In the genomic region with DNA sequence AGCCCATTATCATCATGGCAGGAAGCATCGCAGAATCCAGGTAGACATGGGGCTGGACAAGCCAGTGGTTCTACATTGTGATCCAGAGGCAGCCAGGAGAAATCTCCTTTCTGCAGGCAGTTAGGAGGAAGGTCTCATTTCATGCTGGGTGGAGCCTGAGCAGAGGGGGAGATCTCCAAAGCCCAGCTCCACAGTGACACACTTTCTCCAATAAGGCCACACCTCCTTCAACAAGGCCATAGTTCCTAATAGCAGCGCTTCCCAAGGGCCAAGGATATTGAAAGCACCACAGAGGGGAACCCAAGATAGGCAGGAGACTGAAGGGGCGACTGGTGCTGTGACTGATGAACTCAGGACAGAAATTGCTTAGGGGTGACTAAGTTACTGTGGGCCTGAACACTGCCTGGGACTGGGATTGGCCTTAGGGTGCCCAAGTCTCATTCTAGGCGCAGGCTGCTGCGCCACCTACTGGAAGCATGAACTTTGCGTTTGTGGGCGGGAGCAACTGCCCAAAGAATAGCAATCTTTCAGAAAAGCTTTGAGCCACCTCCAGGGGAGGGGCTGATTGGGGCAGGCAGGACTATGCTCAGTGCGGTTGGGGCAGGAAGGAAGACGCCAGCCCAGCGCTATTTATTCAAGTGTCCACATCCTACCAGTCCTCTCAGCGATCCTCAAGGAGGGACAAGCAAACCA, we compare ENCODE assay signal across 8 mouse cellular contexts. TPM values are rescaled to one million over a fixed set of nuclear protein-coding genes. Genes with fewer than 3 reads are reported as not detected.
A peak's percentile ranks its signal among the peaks of the same experiment; 100 is the strongest.
DNase-seq lines count a peak whose midpoint lies in the region; ATAC-seq and TF ChIP-seq lines count a peak whose summit lies in the region.
"Not testable (repeated sequence)": the region's sequence is repeated elsewhere in the genome, so short reads cannot be mapped to it uniquely, and the experiment has no call there.

No protein-coding gene starts in this region.

- peak; percentile 90 for ATAC-seq in intestine, embryonic 15.5 days

- WGBS in embryonic facial prominence, embryonic 10.5 days: 2% methylated on average over 9 of the region's 11 CpGs
- WGBS in heart, adult 2 months: 4% methylated on average over 9 of the region's 11 CpGs
- 6% methylated on average over 9 of the region's 11 CpGs for WGBS in intestine, embryonic 15.5 days

- intact Hi-C loops in heart, adult 2 months (cut with DNase I); left cerebral cortex, postnatal 14 days (cut with DNase I): not testable (repeated sequence)

- not testable (repeated sequence) for H3K4me1 ChIP-seq in embryonic facial prominence, embryonic 10.5 days; heart, adult 2 months (ENCODE audit: control insufficient read depth, insufficient read depth, low read length); intestine, embryonic 15.5 days (replicated peaks)

- H3K36me3 ChIP-seq in embryonic facial prominence, embryonic 10.5 days (replicated peaks); heart, adult 2 months (ENCODE audit: control insufficient read depth, insufficient read depth, low read length); intestine, embryonic 15.5 days: not testable (repeated sequence)

- not testable (repeated sequence) for TF ChIP-seq EP300 in heart, adult 2 months (IDR thresholded peaks at IDR 0.05; ENCODE audit: insufficient read depth, low read depth, low read length)

- not testable (repeated sequence) for H3K27ac ChIP-seq in embryonic facial prominence, embryonic 10.5 days (replicated peaks); heart, adult 2 months; intestine, embryonic 15.5 days

- not testable (repeated sequence) for H3K79me2 ChIP-seq in heart, adult 2 months (replicated peaks; ENCODE audit: control insufficient read depth, insufficient read depth, low read length)

- peak; percentile 58 for TF ChIP-seq CTCF in heart, adult 2 months (IDR thresholded peaks at IDR 0.05)

- not testable (repeated sequence) for H3K4me2 ChIP-seq in intestine, embryonic 15.5 days (replicated peaks)

- H3K27me3 ChIP-seq in embryonic facial prominence, embryonic 10.5 days (replicated peaks; ENCODE audit: low read depth, poor library complexity, severe bottlenecking); heart, adult 2 months (ENCODE audit: control insufficient read depth, insufficient read depth, low read length); intestine, embryonic 15.5 days (replicated peaks): not testable (repeated sequence)

- H3K4me3 ChIP-seq in embryonic facial prominence, embryonic 10.5 days; heart, adult 2 months; intestine, embryonic 15.5 days (replicated peaks): not testable (repeated sequence)

- not testable (repeated sequence) for H3K9me3 ChIP-seq in embryonic facial prominence, embryonic 10.5 days; intestine, embryonic 15.5 days

- not testable (repeated sequence) for TF ChIP-seq POLR2A in heart, adult 2 months (IDR thresholded peaks at IDR 0.05; ENCODE audit: insufficient read depth, low read depth, low read length)

- H3K9ac ChIP-seq in heart, adult 2 months (ENCODE audit: low read depth, low read length); intestine, embryonic 15.5 days: not testable (repeated sequence)

- peak; percentile 73 for DNase-seq in Muller cell, postnatal 12 days (ENCODE audit: inconsistent ontology term)
- peak; percentile 72 for DNase-seq in embryonic facial prominence, embryonic 10.5 days (ENCODE audit: low spot score)
- peak; percentile 45 to 57 for DNase-seq in heart, adult 2 months
- peak; percentile 12 to 14 for DNase-seq in left cerebral cortex, postnatal 14 days (ENCODE audit: low spot score in 2 of 2)
- peak; percentile 61 for DNase-seq in lung, postnatal 36 days
- peak; percentile 76 for DNase-seq in retina, embryonic 14.5 days (ENCODE audit: low spot score)
- DNase-seq in thymus, postnatal 14 days: peak; percentile 29

RNA-seq across cellular contexts. Expression of a gene that starts 42.0 kb away (rescaled TPM):
- 16.7 and 17.0 TPM in 2 replicates for polyA plus RNA-seq in embryonic facial prominence, embryonic 10.5 days (2016; fragmentation: Nextera tagmentation; extraction: Ambion mirVana)
- not detected for total RNA-seq in heart, adult 2 months (2021)
- 0.08 TPM in 1 of 2 replicates, not detected in the other for polyA plus RNA-seq in heart, adult 2 months (2012; rRNA removed)
- 9.1 and 10.8 TPM in 2 replicates for polyA plus RNA-seq in intestine, embryonic 15.5 days (2015; fragmentation: Nextera tagmentation; extraction: Ambion mirVana)
- total RNA-seq in left cerebral cortex, postnatal 14 days (2021): not detected

Comparison
In these comparisons a context has a peak if more than half of its experiments do, and no peak if none do; other contexts are left out.
1. DNase-seq: peak in every context shown above with its lines; median percentile 76 in retina, embryonic 14.5 days; 73 in Muller cell, postnatal 12 days; 72 in embryonic facial prominence, embryonic 10.5 days; 61 in lung, postnatal 36 days; 51 in heart, adult 2 months; 29 in thymus, postnatal 14 days; 13 in left cerebral cortex, postnatal 14 days.